Mouse (Mus musculus) C2C12 (cell line): Measurements from ENCODE around the gene Mapt.

ENCODE experiments used
- CTCF ChIP-seq: IDR thresholded peaks from one replicate; pipeline ENCODE4 v1.5.1; 2011; ENCODE audit not compliant: control insufficient read depth, insufficient read depth, insufficient read length
- FOSL1 ChIP-seq: IDR thresholded peaks from one replicate; pipeline ENCODE4 v1.8.0; 2011; ENCODE audit warnings: mild to moderate bottlenecking, low read length; ENCODE audit not compliant: poor library complexity, insufficient read depth, severe bottlenecking

- TF ChIP-seq CTCF (no peak), FOSL1 (no peak)
Measured at GRCm38 (mm10) chr11:104247141-104247717, 16.0 kb downstream of the Mapt start.
